Mouse (Mus musculus) lung, postnatal 10 days (tissue): ENCODE measurements around the gene Limch1.

Experiments used
- DNase-seq: peaks from one replicate; pipeline ENCODE4 v3.0.0; 2021

Limch1 gene

GRCm38 (mm10) chr5:66992401-66992800 is 246.8 kb downstream of the Limch1 start:
- DNase-seq: no peak

GRCm38 (mm10) chr5:66993076-66993475 is 247.4 kb downstream of the Limch1 start:
- no peak for DNase-seq

- no peak for DNase-seq
Observed at GRCm38 (mm10) chr5:66996124-66996523, 250.5 kb downstream of the Limch1 start.

- peak; percentile 87 for DNase-seq
Observed at GRCm38 (mm10) chr5:66996886-66997599, 251.4 kb downstream of the Limch1 start.

GRCm38 (mm10) chr5:66997600-66997930 is 251.9 kb downstream of the Limch1 start:
- no peak for DNase-seq

GRCm38 (mm10) chr5:66998341-66998740 is 252.7 kb downstream of the Limch1 start:
- DNase-seq: no peak

GRCm38 (mm10) chr5:67002346-67002745 is 256.7 kb downstream of the Limch1 start:
- no peak for DNase-seq

- DNase-seq: no peak
Observed at GRCm38 (mm10) chr5:67004619-67005018, 259.0 kb downstream of the Limch1 start.

- DNase-seq: peak; percentile 34
Observed at GRCm38 (mm10) chr5:67011043-67011870, 265.6 kb downstream of the Limch1 start.

GRCm38 (mm10) chr5:67011985-67012384 is 266.4 kb downstream of the Limch1 start:
- no peak for DNase-seq

GRCm38 (mm10) chr5:67013926-67014325 is 268.3 kb downstream of the Limch1 start:
- no peak for DNase-seq

GRCm38 (mm10) chr5:67016450-67016849 is 270.8 kb downstream of the Limch1 start:
- peak; percentile 81 for DNase-seq

- DNase-seq: no peak
Observed at GRCm38 (mm10) chr5:67024459-67025050, 278.9 kb downstream of the Limch1 start.

GRCm38 (mm10) chr5:67025095-67025494 is 279.5 kb downstream of the Limch1 start:
- peak; percentile 36 for DNase-seq

- no peak for DNase-seq
Observed at GRCm38 (mm10) chr5:67025581-67025980, 280.0 kb downstream of the Limch1 start.

- DNase-seq: no peak
Observed at GRCm38 (mm10) chr5:67028786-67029185, 283.2 kb downstream of the Limch1 start.

GRCm38 (mm10) chr5:67029946-67030345 is 284.3 kb downstream of the Limch1 start:
- DNase-seq: no peak

GRCm38 (mm10) chr5:67032601-67033000 is 287.0 kb downstream of the Limch1 start:
- no peak for DNase-seq

- no peak for DNase-seq
Observed at GRCm38 (mm10) chr5:67043932-67044331, 298.3 kb downstream of the Limch1 start.

GRCm38 (mm10) chr5:67048003-67048402 is 302.4 kb downstream of the Limch1 start:
- peak; percentile 34 for DNase-seq

- no peak for DNase-seq
Observed at GRCm38 (mm10) chr5:67057803-67058202, 312.2 kb downstream of the Limch1 start.

- DNase-seq: no peak
Observed at GRCm38 (mm10) chr5:67060519-67060918, 314.9 kb downstream of the Limch1 start.

- no peak for DNase-seq
Observed at GRCm38 (mm10) chr5:67063596-67063995, 318.0 kb downstream of the Limch1 start.

GRCm38 (mm10) chr5:67083117-67083516 is 337.5 kb downstream of the Limch1 start:
- DNase-seq: no peak
